Mouse (Mus musculus) CD4-positive, CD25-positive, alpha-beta regulatory T cell, adult 4 months (primary cell): ENCODE data around the gene Kpna1. TPM values are rescaled to one million over a fixed set of nuclear protein-coding genes. Genes with fewer than 3 reads are reported as not detected.
A peak's percentile ranks its signal among the peaks of the same experiment; 100 is the strongest.
"Not testable (repeated sequence)": the region's sequence is repeated elsewhere in the genome, so short reads cannot be mapped to it uniquely, and the experiment has no call there.

Source experiments
- ATAC-seq: one replicate; pipeline ENCODE4 v1.8.0; 2017
- polyA plus RNA-seq, 2 experiments: library from polyadenylated mRNA; unstranded; fragments of 100-300 nt; shearing (Covaris generic); gene quantifications; one replicate each; pipeline ENCODE4 v1.2.1; 2017

The Kpna1 gene
- polyA plus RNA-seq, 2 experiments from 2014 or later, result 42.1 to 46.4 TPM

DNA sequence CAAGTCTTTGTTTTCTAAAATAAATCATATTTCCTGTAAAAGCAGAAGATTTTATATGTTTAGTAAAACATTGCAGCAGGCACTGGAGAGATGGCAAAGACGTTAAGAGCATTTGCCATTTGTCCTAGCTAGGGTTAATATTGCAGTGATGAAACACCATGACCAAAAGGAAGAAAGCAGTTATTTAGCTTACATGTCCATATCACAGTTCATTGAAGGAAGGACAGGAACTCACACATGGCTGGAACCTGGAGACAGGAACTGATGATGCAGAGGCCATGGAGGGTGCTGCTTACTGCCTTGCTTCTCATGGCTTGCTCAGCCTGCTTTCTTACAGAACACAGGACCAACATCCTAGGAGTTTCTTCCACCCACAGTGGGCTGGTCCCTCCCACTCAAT lies 13.8 kb downstream of the Kpna1 start:
- no peak for ATAC-seq

DNA sequence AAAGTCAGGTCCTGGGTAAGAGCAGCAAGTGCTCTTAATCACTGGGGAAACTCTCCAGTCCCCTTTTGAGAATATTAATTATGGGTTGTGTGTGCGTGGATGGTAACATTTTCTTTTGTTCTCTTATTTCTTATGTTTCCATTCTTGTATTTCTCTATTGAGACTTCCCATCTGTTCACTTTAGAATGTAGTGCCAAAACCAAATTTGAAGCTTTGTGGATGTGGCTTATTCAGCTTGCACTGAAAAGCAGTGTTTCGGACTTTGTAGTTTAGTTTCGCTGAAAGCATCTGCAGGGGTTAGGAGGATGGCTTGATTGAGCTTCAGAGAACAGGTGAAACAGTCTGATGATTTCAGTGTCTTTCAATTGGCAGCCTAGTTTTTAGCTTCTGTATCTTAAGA lies 14.8 kb downstream of the Kpna1 start:
- ATAC-seq, result no peak

DNA sequence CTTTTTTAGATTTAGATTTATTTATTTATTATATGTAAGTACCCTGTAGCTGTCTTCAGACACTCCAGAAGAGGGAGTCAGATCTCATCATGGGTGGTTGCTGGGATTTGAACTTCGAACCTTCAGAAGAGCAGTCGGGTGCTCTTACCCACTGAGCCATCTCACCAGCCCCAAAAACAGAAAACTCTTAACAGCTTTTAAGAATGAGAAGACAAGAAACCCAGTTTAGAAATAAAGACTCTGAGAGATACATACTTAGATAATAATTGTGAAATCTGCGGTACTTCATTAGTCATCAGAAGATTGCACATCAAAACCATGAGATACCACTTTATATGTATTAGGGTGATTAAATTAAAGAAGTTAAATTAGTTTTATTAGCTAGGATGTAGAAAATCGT lies 20.3 kb downstream of the Kpna1 start:
- ATAC-seq, result not testable (repeated sequence)

DNA sequence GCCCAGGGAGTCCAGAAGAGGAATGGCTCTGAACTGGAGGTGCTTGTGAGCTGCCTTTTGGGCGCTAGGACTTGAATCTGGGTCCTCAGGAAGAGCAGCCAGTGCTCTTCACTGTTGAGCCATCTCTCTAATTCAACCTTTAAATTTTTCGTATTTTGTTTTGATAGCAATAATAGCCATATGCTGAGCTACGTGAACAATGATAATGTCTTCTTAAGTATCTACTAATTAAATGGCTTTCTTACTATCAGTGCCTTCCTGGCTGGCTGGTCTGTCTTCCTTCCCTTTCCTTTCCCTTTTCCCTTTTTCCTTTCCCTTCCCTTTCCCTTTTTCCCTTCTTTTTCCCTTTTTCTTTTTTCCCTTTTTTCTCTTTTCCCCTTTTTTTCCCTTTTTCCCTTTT lies 29.8 kb downstream of the Kpna1 start:
- ATAC-seq, result peak; percentile 56

DNA sequence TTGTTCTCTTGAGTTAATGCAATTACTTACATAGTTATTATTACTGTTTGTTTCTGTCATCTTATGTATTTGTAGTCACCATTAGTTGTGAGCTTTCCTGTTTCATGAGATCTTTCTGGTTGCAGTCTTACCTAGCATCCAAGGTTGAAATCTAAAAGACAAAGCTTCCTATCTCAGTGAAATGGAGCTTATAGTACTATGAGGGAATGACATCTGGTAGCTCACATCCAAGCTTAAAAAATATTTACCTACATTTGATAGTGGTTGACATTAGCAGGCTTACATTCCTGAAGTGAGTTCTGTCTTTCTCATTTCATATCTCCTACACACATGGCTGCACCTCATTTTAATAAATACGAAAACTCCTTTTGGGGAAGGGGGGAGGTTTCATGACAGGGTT lies 37.8 kb downstream of the Kpna1 start:
- no peak for ATAC-seq

DNA sequence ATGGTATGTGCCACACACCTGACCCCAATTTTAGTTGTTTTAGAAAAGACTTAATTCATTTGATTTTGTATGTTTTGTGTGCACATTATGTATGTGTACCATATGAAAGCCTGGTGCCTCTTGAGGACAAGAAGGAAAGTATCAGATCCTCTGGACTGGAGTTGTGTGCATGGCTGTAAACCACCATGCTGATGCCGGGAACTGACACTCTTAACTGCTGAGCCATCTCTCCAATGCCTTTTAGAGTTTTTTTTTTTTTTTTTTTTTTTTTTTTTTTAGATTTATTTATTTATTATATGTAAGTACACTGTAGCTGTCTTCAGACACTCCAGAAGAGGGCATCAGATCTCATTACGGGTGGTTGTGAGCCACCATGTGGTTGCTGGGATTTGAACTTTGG lies 49.6 kb downstream of the Kpna1 start:
- ATAC-seq, result not testable (repeated sequence)

DNA sequence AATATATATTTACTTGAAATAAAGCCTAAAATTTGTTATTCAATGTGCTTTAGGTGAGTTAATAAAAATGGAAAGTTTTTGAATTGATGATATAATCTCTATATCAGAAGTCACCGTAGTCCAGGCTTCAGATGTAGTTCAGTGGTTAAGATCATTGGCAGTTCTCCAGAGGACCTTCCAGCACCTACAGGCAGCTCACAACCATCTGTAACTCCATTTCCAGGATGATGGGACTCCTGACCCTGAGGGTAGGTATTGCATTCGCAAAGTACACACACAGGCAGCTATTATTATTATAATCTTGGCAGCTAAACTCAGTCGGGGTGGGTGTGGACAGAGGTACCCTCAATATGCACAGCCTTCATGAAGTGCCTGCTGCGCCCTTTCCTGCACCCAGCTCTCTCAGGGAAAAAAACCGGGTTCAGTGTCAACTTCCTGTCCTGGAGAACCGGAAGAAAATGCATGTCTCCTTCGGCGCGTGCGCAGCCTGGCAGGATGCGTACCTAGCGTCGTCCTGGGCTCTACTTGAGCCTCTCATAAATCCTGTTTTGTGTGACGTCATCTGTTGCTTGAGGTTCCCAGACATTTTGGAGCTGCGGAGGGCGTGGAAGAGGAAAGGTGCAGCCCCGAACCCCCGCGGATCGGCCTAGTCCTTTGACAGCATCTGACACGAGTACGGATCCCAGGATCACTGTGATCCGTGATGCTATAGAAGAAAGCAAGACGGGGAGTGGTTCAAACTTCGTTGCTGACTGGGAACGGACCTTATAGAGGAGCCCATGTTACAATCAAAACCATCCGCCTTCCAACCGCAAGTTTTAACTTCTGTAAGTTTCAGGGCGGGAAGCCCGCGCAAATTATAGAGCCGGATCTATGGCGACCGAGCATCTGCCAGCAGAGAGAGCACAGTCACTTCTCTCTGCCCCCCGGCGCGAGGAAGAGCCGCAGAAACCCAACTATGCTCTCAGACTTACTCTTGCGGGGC lies 62.4 kb downstream of the Kpna1 start, which contains the start of gene Wdr5b:
Gene Wdr5b, plus strand, starts transcription at position 551 of the 985 bp plus-strand sequence.
- peak; percentile 98 for ATAC-seq

DNA sequence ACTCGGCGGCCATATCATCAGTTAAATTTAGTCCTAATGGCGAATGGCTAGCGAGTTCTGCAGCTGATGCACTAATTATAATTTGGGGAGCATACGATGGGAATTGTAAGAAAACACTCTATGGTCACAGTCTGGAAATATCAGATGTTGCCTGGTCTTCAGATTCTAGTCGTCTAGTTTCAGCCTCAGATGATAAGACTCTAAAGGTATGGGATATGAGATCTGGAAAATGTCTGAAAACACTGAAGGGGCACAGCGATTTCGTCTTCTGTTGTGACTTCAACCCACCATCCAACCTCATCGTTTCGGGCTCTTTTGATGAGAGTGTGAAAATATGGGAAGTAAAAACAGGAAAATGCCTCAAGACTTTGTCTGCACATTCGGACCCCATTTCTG lies 63.1 kb downstream of the Kpna1 start:
- no peak for ATAC-seq

DNA sequence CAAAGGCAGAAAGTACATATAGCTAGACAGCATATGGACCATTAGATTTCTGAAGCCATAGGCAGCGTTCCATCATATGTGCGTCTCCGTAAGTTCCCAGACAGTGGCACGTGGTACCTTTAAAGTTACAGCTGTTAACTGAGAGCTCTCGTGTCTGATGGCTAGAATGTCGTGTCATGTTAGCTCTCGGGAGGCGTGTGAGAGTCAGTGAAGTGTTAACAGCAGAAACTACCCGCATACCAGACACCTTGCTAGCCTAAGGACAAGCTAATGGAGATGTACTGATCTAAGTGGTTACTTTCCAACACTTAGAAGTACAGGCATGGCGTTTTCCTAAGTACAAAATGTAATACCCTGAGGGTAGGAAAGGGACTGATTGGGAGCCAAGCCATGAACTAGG lies 64.5 kb downstream of the Kpna1 start:
- no peak for ATAC-seq

DNA sequence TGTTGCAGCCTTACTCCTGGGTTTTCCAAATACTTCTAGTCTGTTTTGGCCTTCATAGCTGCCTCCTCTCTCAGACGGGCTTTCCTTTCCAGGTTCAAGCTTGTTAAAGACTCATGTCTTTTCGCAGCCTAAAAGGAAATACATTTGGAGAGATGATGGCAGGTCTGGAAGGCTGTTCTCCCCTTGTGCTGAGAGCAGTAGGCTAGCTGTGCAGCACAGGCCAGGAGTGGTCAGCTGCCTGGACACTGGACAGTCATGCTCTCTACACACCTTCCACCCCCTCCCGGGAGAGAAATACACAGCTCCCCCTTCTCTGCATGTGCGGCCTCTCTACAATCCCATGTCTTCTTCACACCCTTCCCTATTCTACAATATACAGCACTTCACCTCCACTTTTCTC lies 65.4 kb downstream of the Kpna1 start:
- ATAC-seq, result no peak

DNA sequence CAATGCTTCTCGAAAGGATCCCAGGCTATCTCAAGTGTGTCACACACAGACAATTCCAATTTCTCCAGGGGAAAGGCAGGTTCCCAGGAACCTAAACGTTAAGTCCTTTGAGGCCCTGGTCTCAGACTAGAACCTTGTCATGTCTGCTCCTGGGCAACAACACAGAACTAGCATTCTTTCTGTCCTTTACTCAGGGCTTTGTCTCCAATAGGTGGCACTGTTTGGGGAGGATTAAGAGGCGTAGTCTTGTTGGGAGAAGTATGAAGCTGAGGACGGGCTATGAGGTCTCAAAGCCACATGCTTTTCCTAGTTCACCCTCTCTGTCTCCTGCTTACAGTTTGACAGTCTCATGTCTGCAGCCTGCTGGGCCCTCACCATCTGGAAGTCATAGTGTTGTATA lies 69.0 kb downstream of the Kpna1 start:
- no peak for ATAC-seq

DNA sequence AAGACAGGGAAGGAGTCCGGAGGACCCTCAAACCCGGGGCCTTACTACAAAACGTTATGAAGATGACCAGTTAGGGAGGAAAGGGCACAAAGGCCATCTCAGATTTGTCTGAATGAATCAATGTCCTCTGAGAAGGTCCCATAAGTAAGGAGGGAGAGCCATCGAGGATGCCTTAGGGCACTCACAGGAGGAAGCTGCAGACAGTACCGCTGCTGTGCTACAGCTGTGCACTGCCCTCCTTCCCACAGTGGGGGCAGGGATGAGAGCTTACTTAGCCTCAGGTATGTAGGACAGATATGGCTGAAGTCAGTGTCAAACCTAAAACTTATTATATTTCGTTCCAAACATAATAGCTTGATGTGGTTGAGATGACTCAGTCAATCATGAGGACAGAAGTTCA lies 72.9 kb downstream of the Kpna1 start:
- ATAC-seq, result no peak

DNA sequence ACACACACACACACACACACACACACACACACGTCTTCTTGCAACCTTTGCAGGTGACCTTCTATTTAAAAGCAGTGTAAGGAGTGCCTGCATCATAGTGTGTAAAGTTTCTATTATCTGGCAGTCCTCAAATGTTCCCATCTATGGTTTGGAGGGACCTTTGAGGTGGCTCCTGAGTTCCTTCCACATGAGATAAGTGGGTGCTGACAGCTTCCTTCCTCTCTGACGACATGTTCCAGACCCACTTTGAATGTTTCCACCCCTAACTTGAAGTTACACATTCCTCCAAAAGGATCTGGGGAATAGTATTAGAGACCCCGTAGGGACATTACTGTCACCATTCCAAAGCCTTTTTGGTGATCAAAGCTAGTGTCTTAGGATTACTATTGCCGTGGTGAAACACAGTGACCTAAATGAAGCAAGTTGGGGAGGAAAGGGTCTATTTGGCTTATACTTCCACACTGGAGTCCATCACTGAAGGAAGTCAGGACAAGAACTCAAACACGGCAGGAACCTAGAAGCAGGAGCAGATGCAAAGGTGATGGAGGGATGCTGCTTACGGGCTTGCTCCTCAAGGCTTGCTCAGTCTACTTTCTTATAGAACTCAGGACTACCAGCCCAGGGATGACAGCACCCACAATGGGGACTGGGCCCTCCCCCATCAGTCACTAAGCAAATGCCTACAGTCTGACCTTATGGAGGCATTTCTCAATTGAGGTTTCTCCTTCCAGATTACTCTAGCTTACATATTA lies 75.2 kb downstream of the Kpna1 start:
- no peak for ATAC-seq

DNA sequence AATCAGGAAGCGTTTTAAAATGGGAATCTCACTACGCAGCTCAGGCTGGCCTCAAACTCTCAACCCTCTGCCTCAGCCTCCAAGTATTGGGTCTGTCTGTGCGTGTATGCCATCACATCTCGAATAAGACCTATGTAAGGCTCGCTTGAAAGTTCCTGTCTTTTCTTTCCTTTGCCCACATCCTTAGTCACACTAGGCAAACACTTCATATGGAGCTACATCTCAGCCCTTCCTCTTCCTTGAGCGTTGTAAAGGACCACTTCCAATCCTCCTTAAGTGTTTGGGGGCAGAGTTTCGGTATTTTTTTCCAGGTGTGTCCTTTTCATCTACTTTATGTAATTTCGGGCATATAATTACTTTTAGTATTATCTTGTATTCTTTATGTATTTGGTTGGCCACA lies 76.4 kb downstream of the Kpna1 start:
- ATAC-seq, result no peak

DNA sequence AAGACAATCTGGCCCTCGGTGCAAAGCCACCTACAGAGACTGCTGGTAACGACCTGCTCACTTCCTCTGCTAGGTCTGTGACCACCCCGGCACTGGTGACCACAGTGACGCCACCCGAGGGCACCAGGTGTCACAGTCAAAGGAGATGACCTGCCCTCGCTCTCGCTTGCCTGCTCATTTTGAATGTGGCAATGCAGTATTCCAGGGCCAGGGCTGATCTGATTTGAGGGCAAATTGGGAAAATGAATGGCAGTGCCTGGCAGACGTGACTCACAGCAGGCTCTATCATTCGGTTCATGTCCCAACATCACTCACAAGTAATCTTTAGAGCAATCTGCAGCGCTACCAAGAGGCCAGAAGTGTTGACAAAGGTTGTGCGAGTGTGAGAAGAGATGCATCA lies 77.9 kb downstream of the Kpna1 start:
- ATAC-seq, result no peak

DNA sequence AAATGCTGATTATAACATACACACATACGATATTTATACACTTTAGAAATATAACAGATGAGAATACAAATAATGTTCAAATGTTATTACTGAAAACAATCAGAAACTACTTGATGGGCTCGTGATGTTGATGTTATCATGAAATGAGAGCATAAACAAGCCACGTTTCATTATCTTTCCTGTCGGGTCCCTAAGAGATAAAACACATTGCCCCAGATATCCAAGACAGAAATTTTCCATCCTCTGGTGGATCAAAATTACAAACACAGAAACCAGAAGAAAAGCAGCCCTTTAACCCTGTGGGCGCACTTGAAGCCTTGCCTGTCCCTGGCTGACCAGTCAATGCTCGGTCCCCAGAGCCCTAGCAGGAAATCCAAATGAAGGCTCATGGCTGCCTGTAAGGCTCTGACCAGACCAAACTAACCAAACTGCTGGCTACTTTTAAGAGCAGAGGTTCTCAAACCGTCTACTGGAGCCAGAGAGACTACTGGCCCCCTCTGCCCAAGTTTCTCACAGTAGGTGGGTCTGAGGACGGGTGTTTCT lies 79.5 kb downstream of the Kpna1 start:
- ATAC-seq, result no peak

DNA sequence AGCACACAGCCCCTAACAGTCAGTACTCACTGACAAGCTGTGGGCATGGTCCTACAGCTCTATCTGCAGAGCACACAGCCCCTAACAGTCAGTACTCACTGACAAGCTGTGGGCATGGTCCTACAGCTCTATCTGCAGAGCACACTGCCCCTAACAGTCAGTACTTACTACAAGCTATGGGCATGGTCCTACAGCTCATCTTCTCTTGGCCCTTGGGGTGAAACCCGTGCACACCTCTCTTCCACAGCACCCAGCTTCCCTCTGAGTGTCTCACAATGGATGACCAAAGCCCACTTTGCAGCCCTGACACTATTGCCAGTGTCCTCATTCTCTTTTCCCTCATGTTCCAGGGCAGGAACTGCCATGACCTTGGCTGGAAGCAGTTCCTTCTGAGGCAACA lies 84.0 kb downstream of the Kpna1 start:
- ATAC-seq, result not testable (repeated sequence)

DNA sequence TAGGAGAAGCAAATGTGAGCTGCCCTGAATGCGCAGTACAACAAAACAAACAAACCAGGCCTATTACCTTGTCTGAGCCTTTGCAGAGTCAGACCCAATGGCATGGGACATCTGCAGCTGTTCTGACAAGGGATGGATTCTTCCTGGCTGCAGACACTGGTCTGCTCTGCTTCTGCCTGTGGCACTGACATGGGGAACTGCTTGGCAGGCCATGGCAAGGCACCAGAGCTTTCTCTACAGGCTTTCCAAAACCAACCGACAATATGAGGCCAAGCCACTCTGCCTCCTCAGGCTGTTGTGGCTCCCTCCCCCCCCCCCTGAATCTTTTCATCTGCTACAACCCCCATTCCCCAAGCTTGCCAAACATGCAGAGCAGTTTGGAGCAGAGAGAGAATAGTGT lies 84.8 kb downstream of the Kpna1 start:
- no peak for ATAC-seq

DNA sequence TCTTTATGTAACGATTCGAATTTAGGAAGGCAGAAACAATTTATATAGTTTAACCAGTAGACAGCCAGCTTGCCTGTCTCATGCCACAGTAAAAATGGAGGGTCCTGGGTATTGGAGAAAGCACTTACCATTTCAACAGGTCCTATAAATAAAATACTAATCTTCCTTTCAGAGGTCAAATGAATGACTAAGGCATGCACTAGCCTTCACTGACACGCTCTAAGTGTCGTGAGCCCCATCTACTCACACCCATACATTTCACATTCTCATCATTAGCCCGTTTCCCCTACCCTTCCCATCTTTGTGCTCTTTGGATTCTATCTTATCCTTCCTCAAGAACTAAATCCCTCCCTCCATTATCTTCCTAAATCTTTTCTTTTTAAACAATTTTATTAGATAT lies 86.4 kb downstream of the Kpna1 start:
- ATAC-seq, result no peak

DNA sequence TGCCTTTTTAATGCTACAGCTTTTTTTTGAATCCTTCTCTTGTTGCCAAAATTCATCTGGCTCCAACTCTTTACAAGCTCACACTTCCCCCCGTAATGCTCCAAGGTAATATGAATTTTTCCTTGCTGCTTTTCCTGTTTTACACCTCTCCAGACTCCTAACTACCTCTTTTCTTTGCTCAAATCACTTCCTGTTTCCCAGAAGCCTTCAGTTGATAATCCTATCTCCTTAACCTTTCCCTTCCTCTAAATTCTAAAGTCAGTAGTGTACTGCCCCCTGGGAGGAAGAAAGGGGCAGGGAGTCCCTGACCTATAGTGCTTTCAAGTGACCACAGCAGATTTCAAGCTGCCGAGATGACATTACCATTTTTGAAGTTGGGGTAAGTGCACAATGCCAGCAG lies 89.1 kb downstream of the Kpna1 start:
- ATAC-seq, result no peak

DNA sequence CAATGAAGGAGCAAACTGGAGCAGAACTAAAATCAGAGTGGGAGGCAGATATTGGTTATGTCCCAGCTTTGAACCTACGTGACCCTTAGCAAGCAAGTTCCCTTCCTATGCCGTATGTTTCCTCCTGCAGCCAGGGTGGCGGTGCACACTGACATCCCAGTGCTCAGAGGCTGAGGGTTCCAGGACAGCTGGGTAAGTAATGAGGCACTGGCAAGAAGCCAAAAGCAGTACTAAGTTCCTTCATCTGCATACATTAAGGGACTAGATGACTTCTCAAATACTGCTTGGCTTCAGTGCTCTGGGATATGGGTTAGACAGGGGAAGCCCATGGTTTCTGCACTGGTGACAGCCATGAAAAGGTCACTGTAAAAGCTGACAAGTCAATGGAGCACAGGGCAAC lies 89.8 kb downstream of the Kpna1 start:
- ATAC-seq, result no peak

DNA sequence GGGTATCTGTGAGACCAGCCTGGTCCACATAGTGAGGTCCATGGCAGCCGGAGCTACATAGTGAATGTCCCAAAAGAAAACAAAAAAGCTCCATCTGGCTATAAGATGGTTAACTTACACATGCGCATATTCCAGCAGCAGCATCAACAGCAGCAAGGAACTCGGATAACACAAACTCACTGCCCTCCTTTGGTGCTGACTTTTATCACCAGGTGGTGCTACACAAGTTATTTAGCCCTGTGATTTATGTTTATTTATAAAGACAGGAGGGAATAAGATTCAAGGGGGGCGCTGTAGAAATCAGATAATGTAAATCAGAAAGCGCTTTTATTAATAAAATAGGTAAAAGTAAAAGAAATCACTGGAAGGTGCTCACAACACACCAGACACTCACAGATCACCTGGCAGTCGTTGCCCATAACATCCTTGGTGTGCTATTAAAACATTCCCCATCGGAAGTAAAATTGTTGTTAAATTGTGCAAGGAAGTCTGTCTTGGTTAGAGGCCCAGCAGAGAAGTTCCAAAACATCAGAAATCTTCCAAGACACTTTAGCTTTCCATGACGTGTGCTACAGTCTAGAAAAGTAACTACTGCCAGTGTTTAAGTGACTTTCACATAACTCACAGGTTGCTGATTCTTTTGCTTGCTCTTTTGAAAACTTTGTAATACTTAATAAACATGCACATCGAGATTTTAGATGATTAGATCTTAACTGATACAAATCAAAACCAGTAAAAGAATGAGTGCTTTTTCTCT lies 91.4 kb downstream of the Kpna1 start:
- no peak for ATAC-seq

DNA sequence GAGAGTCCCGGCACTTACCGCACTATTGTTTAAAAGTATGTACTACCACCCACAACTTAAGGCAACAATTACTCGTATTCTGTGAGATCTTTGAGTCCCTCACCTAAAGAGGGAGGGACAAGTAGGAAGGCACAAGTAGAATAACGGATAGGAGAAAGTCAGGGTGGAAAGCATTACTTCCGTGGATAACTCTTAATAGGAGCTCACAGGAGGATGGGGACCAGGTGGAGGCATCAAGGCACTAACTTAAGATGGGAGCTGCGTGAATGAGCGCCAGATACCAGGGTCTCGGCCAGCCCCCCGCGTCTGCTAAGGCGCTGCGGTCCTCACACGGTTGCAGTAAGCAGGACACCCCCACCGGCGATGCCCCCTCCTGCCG lies 92.5 kb downstream of the Kpna1 start:
- ATAC-seq, result peak; percentile 37
